Mouse (Mus musculus) liver, postnatal 0 days (tissue): ENCODE data around the gene Gsdma3.

Source experiments
- CTCF ChIP-seq: sonication (generic); IDR thresholded peaks from 2 replicates; pipeline ENCODE4 v1.5.1; 2016; ENCODE audit warnings: antibody characterized with exemption, low read depth
- EP300 ChIP-seq: IDR thresholded peaks from 2 replicates; pipeline ENCODE4 v1.6.1; 2016; ENCODE audit warnings: antibody characterized with exemption, low read depth, mild to moderate bottlenecking

DNA sequence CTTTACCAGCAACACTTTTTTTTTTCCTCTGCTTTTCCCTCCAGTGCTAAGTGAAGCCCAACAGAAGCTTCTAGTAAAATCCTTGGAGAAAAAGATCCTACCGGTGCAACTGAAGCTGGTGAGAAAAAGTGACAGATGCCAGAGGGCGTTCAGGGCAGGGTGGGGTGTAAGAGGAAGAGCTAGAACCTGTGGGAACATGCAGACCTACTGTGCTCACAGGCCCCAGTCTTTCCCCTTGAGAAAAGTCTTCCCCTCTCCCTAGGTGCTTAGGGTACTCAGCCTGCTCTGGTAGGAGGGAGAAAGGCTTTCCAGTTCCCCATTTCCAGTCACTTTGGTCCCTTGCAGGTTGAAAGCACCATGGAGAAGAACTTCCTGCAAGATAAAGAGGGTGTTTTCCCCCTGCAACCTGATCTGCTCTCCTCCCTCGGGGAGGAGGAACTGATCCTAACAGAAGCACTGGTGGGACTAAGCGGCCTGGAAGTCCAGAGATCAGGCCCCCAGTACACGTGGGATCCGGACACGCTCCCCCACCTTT lies 49.7 kb downstream of the Gsdma3 start:
- TF ChIP-seq CTCF, result no peak
- TF ChIP-seq EP300, result no peak
